Mouse (Mus musculus): ENCODE measurements around the gene Rps21. TPM values are rescaled to one million over a fixed set of nuclear protein-coding genes. Genes with fewer than 3 reads are reported as not detected.

Gene Rps21
- polyA plus RNA-seq, 1 experiment from 2014 or later: 606 TPM

DNA sequence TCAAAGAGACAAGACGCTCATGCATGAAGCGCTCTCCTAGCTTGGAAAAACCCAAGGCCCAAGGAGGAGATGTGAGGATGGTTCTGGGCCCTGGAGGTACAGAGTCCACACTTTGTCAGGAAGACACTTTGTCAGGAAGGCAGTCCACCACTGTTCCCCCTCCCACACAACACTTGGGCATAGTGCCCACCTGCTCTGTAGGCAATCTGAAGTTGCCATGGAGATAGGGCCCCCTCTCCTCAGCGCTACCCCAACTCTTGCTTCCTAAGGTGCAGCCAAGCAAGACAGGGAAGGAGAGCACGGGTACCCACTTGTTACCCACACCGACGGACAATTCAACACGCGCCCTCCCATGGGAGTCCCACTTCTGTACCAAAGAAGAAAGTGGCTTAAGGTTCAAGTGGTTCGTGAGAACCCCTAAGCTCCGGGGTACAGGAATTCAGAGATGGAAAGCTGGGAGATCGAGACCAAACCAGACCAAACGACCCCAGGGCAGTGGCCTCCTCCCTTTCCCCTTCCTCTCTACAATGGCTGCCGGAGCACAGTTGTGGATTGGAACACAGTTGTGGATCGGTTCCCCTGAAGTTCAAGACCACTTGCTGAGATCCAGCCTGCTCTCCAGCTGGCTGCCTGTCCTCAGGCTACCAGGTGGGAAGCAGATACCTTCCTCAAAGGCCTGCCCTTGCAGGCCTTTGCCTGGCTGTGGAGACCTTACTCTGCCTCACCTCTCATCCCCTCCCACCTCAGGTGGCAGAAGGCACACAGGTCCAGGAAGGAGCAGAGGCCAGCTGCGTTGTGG lies 37.8 kb upstream of the Rps21 start:
- Histone ChIP-seq H3K36me3 (no peaks in the 10 kb centered on the region), H3K27me3 (peaks cover 12% of the 10 kb centered on the region), H3K4me1 (peaks cover 48% of the 10 kb centered on the region), H3K9ac (no peak overlapping the region), H3K27ac (replicated peaks) (peak overlapping the region; percentile 35), H3K4me2 (replicated peaks) (no peak overlapping the region), H3K9me3 (replicated peaks) (no peaks in the 10 kb centered on the region), H3K4me3 (replicated peaks) (no peak overlapping the region)
- 68% methylated on average over 15 of the region's 15 CpGs for WGBS
- no peak for ATAC-seq (ENCODE audit: insufficient number of reproducible peaks, low FRiP score, low TSS enrichment, low read depth)

GRCm38 (mm10) chr2:180220165-180220564 lies 37.0 kb upstream of the Rps21 start:
- H3K27me3 ChIP-seq: peaks cover 20% of the 10 kb centered on the region
- no peak for ATAC-seq (ENCODE audit: insufficient number of reproducible peaks, low FRiP score, low TSS enrichment, low read depth)
- no peak overlapping the region for H3K9ac ChIP-seq
- no peaks in the 10 kb centered on the region for H3K36me3 ChIP-seq
- no peak overlapping the region for H3K27ac ChIP-seq (replicated peaks)
- peaks cover 48% of the 10 kb centered on the region for H3K4me1 ChIP-seq
- H3K9me3 ChIP-seq (replicated peaks): no peaks in the 10 kb centered on the region
- no peak overlapping the region for H3K4me2 ChIP-seq (replicated peaks)
- 62% methylated on average over 9 of the region's 9 CpGs for WGBS
- no peak overlapping the region for H3K4me3 ChIP-seq (replicated peaks)

DNA sequence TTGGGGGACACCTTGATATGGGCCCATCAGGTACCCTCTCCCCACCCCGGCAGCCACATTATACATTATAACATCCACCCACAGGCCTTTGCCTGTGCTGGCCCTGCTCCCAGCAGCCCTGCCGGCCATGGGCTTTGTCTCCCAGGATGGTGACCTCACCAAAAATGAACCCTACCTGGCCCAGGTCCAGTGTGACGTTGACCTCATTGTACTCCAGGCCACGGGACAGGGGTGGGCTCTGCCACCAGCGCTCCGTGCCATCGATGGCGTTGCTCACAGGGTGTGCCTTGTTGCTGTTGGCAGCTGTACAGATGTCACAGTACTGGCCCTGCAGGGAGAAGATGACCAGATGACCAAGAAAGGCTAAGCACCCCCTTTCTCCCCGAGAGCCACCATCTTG lies 36.1 kb upstream of the Rps21 start:
- Histone ChIP-seq H3K9ac (no peak overlapping the region), H3K27me3 (peaks cover 29% of the 10 kb centered on the region), H3K27ac (replicated peaks) (no peak overlapping the region), H3K4me3 (replicated peaks) (no peak overlapping the region), H3K36me3 (no peaks in the 10 kb centered on the region), H3K9me3 (replicated peaks) (no peaks in the 10 kb centered on the region), H3K4me2 (replicated peaks) (no peak overlapping the region), H3K4me1 (peaks cover 54% of the 10 kb centered on the region)
- no peak for ATAC-seq (ENCODE audit: insufficient number of reproducible peaks, low FRiP score, low TSS enrichment, low read depth)
- WGBS: 90% methylated on average over 9 of the region's 9 CpGs

DNA sequence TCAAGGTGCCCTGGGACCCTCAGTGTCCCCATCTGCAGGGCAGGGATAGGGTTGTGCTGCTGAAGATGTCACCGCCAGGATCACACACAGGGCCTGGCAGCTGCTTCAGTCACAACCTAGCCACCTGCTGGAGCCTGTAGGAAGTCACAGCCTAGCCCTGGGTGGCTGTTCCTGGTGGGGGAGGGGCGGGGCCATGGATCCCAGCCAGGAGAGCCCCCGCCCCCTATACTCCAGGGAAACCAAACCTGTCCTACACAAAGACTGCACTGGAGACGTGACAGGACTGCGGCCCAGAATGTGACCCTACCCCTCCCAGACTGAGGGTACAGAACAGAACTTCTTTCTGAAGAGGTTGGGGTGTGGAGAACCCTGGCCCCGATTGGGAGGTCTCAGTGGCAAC lies 34.9 kb upstream of the Rps21 start:
- H3K4me1 ChIP-seq: peaks cover 65% of the 10 kb centered on the region
- H3K36me3 ChIP-seq: no peaks in the 10 kb centered on the region
- ATAC-seq (ENCODE audit: insufficient number of reproducible peaks, low FRiP score, low TSS enrichment, low read depth): peak; percentile 53; the same call in 1 of the 2 replicates
- peaks cover 37% of the 10 kb centered on the region for H3K27me3 ChIP-seq
- H3K4me2 ChIP-seq (replicated peaks): peak overlapping the region; percentile 97
- H3K9me3 ChIP-seq (replicated peaks): no peaks in the 10 kb centered on the region
- peak overlapping the region; percentile 44; the same call in 1 of the 2 replicates for H3K27ac ChIP-seq (replicated peaks)
- no peak overlapping the region for H3K9ac ChIP-seq
- WGBS: 17% methylated on average over 6 of the region's 6 CpGs
- H3K4me3 ChIP-seq (replicated peaks): peak overlapping the region; percentile 66; the same call in 1 of the 2 replicates

GRCm38 (mm10) chr2:180224647-180225043 lies 32.5 kb upstream of the Rps21 start:
- Histone ChIP-seq H3K9ac (peak overlapping the region; percentile 51; the same call in 1 of the 2 replicates), H3K4me1 (peaks cover 74% of the 10 kb centered on the region), H3K9me3 (replicated peaks) (no peaks in the 10 kb centered on the region), H3K36me3 (no peaks in the 10 kb centered on the region), H3K4me3 (replicated peaks) (peak overlapping the region; percentile 66), H3K4me2 (replicated peaks) (peak overlapping the region; percentile 97), H3K27me3 (peaks cover 40% of the 10 kb centered on the region), H3K27ac (replicated peaks) (peak overlapping the region; percentile 86)
- WGBS: under 1% methylated on average over 13 of the region's 13 CpGs
- ATAC-seq (ENCODE audit: insufficient number of reproducible peaks, low FRiP score, low TSS enrichment, low read depth): no peak

DNA sequence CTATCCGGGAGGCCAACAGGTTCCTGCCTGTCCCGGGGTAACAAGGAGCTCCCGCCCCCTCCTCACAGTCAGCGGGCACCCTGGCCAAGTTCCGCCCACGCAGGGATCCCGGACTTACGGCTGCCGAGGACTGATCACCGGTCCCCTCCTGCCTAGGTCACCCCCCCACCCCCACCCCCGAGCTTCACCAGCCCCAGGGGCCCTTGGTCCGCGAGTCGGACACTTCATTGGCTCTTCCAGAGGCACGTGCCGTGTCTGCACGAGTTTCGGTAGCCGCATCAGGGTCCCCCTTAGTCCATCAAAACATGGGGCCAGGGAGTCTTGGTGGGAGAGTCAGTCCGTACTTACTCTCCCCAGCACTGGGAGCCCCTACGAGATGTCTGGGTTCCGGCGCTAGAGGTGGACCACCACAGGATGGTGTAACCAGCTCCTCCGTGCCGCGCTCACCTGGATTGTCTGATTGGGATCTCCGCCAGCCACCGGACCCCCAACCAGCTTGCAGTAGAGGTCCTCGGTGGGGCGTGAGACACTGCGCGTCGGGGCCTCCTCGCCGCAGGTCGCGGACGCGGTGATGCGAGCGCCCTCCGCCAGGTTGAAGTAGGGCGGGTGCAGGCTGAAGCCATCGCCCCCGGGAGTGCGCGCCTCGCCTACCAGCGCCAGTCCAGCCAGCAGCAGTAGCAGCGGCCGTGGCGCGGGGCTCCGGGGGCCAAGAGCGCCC lies 32.0 kb upstream of the Rps21 start:
- peaks cover 40% of the 10 kb centered on the region for H3K27me3 ChIP-seq
- H3K36me3 ChIP-seq: no peaks in the 10 kb centered on the region
- peaks cover 72% of the 10 kb centered on the region for H3K4me1 ChIP-seq
- no peaks in the 10 kb centered on the region for H3K9me3 ChIP-seq (replicated peaks)
- peak overlapping the region; percentile 51 for H3K9ac ChIP-seq
- peak overlapping the region; percentile 66 for H3K4me3 ChIP-seq (replicated peaks)
- peak overlapping the region; percentile 86 for H3K27ac ChIP-seq (replicated peaks)
- WGBS: 1% methylated on average over 55 of the region's 55 CpGs
- ATAC-seq (ENCODE audit: insufficient number of reproducible peaks, low FRiP score, low TSS enrichment, low read depth): no peak
- peak overlapping the region; percentile 97 for H3K4me2 ChIP-seq (replicated peaks)

- H3K4me2 ChIP-seq (replicated peaks): peak within 1 kb of the TSS; percentile 97
- H3K9ac ChIP-seq: peak within 1 kb of the TSS; percentile 51
- H3K36me3 ChIP-seq: no peaks in the 10 kb centered on the region
- H3K27ac ChIP-seq (replicated peaks): peak within 1 kb of the TSS; percentile 86
- H3K4me3 ChIP-seq (replicated peaks): peak within 1 kb of the TSS; percentile 66
- H3K27me3 ChIP-seq: peaks cover 40% of the 10 kb centered on the region
- under 1% methylated on average over 37 of the region's 37 CpGs for WGBS
- H3K9me3 ChIP-seq (replicated peaks): no peaks in the 10 kb centered on the region
- H3K4me1 ChIP-seq: peaks cover 73% of the 10 kb centered on the region
- ATAC-seq (ENCODE audit: insufficient number of reproducible peaks, low FRiP score, low TSS enrichment, low read depth): peak; percentile 75; the same call in 1 of the 2 replicates
These were observed 31.3 kb upstream of the Rps21 start, which contains the start of gene Lama5 for GRCm38 (mm10) chr2:180225762-180226378. TSS of gene Lama5 (minus strand) at chr2:180225859.

DNA sequence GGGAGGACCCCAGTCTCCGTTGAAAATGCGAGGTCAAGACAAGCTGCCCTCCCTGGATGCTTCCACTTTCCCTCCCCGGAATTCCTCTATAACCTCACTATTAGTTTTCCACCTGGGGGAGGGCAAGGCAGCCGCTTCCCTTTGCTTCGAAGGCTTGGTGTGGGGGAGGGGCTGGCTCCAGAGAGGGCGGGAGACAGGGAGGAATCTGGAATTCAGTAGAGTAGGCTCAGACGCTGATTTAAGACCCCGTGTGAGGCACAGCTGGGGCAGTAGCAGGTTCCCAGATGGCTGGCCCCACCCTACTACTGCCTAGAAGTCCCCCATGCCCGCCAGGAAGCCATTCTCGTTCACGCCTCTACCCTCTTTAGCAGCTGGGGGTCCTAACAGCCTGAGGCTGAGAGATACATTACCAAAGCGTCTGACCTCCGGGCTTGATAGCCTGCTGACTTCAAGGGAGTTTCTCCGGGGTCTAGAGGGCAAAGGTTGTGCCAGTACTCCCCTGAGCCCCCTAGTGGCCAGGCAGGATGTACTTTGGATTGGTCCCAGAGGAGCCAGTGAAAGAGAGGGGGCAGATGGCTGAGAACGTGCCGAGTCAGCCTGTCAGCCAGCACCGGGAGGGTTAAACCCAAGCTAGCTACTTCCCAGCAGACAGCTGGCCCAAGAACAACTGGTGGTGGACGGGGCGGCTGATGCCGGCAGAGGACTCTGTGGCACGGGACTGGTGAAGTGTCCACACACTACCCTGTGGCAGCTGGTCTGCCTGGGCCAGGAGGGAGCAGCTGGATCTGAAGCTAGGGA lies 29.7 kb upstream of the Rps21 start:
- peak; percentile 40; the same call in 1 of the 2 replicates for ATAC-seq (ENCODE audit: insufficient number of reproducible peaks, low FRiP score, low TSS enrichment, low read depth)
- peak overlapping the region; percentile 73 for H3K27ac ChIP-seq (replicated peaks)
- WGBS: 2% methylated on average over 21 of the region's 21 CpGs
- H3K4me2 ChIP-seq (replicated peaks): peak overlapping the region; percentile 42
- H3K36me3 ChIP-seq: no peaks in the 10 kb centered on the region
- no peak overlapping the region for H3K9ac ChIP-seq
- peak overlapping the region; percentile 15; the same call in 1 of the 2 replicates for H3K4me3 ChIP-seq (replicated peaks)
- H3K27me3 ChIP-seq: peaks cover 40% of the 10 kb centered on the region
- peaks cover 66% of the 10 kb centered on the region for H3K4me1 ChIP-seq
- no peaks in the 10 kb centered on the region for H3K9me3 ChIP-seq (replicated peaks)

- Histone ChIP-seq H3K4me1 (peaks cover 60% of the 10 kb centered on the region), H3K27me3 (peaks cover 40% of the 10 kb centered on the region), H3K27ac (replicated peaks) (peak overlapping the region; percentile 73), H3K36me3 (no peaks in the 10 kb centered on the region), H3K9ac (no peak overlapping the region), H3K4me2 (replicated peaks) (peak overlapping the region; percentile 42), H3K9me3 (replicated peaks) (no peaks in the 10 kb centered on the region), H3K4me3 (replicated peaks) (no peak overlapping the region)
- 46% methylated on average over 6 of the region's 6 CpGs for WGBS
- no peak for ATAC-seq (ENCODE audit: insufficient number of reproducible peaks, low FRiP score, low TSS enrichment, low read depth)
These were observed 29.1 kb upstream of the Rps21 start for GRCm38 (mm10) chr2:180228060-180228458.

DNA sequence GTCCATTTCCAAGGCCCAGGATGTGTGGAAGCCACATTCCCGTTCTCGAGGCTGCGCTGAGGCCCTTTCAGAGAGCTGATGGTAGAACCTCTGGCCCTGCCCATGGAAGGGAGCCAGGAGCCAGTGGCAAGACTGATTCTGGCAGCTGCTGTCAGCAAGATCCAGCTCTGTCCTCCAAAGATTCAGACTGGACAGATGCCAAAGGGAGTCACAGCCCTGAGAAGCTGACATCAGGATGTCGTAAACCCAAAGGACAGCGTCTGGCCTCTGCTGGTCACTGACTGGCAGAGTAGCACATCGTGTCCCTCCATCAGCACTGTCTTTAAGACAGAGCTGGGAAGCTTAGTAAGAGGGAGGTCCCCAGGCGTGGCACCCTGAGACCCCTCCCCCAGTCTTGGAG lies 28.6 kb upstream of the Rps21 start:
- 50% methylated on average over 7 of the region's 7 CpGs for WGBS
- ATAC-seq (ENCODE audit: insufficient number of reproducible peaks, low FRiP score, low TSS enrichment, low read depth): no peak
- peaks cover 34% of the 10 kb centered on the region for H3K27me3 ChIP-seq
- no peaks in the 10 kb centered on the region for H3K9me3 ChIP-seq (replicated peaks)
- H3K4me3 ChIP-seq (replicated peaks): no peak overlapping the region
- H3K4me2 ChIP-seq (replicated peaks): no peak overlapping the region
- peak overlapping the region; percentile 73 for H3K27ac ChIP-seq (replicated peaks)
- H3K36me3 ChIP-seq: no peaks in the 10 kb centered on the region
- H3K9ac ChIP-seq: no peak overlapping the region
- peaks cover 62% of the 10 kb centered on the region for H3K4me1 ChIP-seq

Measured in embryonic facial prominence, embryonic 15.5 days (tissue).